17 mouse cellular contexts compared by ENCODE assay signal in the genomic region with DNA sequence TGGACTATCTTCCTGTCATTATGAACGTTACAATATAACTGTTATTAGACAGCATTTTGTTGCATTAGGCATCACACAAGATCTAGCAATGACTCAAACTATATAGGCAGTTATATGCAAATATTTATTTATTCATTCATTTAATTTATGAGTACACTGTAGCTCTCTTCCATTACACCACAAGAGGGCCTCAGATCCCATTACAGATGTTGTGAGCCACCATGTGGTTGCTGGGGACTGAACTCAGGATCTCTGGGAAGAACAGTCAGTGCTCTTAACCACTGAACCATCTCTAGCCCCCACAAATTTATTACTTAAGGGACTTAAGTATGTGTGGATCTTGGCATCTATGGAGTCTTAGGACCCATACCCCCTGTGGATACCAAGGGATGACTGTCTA. TPM values are rescaled to one million over a fixed set of nuclear protein-coding genes. Genes with fewer than 3 reads are reported as not detected.
DNase-seq lines count a peak whose midpoint lies in the region; ATAC-seq and TF ChIP-seq lines count a peak whose summit lies in the region.
"Had no signal": no experiment of that assay in that cellular context is flagged by ENCODE, and none has a peak within 500 bp of the region (broad histone marks: within the 10 kb centered on the region; RNA-seq: fewer than 3 reads in every experiment).

No protein-coding gene starts in this region.

- H3K9me3 ChIP-seq in heart, postnatal 0 days (replicated peaks; ENCODE audit: control insufficient read depth, low read length): no peaks in the 10 kb centered on the region
- no peaks in the 10 kb centered on the region for H3K9me3 ChIP-seq in liver, postnatal 0 days (ENCODE audit: low read length)
- H3K9me3 ChIP-seq in liver, embryonic 11.5 days (ENCODE audit: control insufficient read depth, low read length): no peaks in the 10 kb centered on the region
- no peaks in the 10 kb centered on the region for H3K9me3 ChIP-seq in CH12.LX (replicated peaks; ENCODE audit: low read length)
- H3K9me3 ChIP-seq in embryonic facial prominence, embryonic 10.5 days: no peaks in the 10 kb centered on the region
- H3K9me3 ChIP-seq: forebrain, embryonic 15.5 days; liver, embryonic 15.5 days had no signal

- no peaks in the 10 kb centered on the region for H3K4me1 ChIP-seq in heart, postnatal 0 days (ENCODE audit: control insufficient read depth, insufficient read depth)
- H3K4me1 ChIP-seq in liver, postnatal 0 days (ENCODE audit: insufficient read depth): no peaks in the 10 kb centered on the region
- H3K4me1 ChIP-seq in liver, embryonic 11.5 days (replicated peaks; ENCODE audit: control insufficient read depth, insufficient read depth, low read length): no peaks in the 10 kb centered on the region
- no peaks in the 10 kb centered on the region for H3K4me1 ChIP-seq in CH12.LX (ENCODE audit: control insufficient read depth in 1 of 2, insufficient read depth in 2 of 2)
- H3K4me1 ChIP-seq in cortical plate, adult 2 months (ENCODE audit: control insufficient read depth, insufficient read depth, low read length): no peaks in the 10 kb centered on the region
- H3K4me1 ChIP-seq in embryonic facial prominence, embryonic 10.5 days: 0 out of 2 replicates have a peak, but pooled peaks cover 11% of the 10 kb centered on the region
- H3K4me1 ChIP-seq: forebrain, embryonic 15.5 days; liver, embryonic 15.5 days had no signal

- peak; percentile 45 for TF ChIP-seq RAD21 in CH12.LX (IDR thresholded peaks at IDR 0.05; ENCODE audit: low read depth, low read length)

- H3K36me3 ChIP-seq in heart, postnatal 0 days (replicated peaks; ENCODE audit: control insufficient read depth, insufficient read depth, low read length): peaks cover 30% of the 10 kb centered on the region
- peaks cover 15% of the 10 kb centered on the region; the same call in 1 of the 2 replicates for H3K36me3 ChIP-seq in liver, postnatal 0 days (replicated peaks; ENCODE audit: insufficient read depth, low read length)
- H3K36me3 ChIP-seq in liver, embryonic 11.5 days (ENCODE audit: control insufficient read depth, insufficient read depth, low read length): no peaks in the 10 kb centered on the region
- H3K36me3 ChIP-seq in CH12.LX (replicated peaks in 1 of 2; ENCODE audit: control insufficient read depth in 1 of 2, insufficient read depth in 1 of 2, low read length in 1 of 2): peaks cover 0 to 10% of the 10 kb centered on the region in 2 experiments
- peaks cover 22% of the 10 kb centered on the region for H3K36me3 ChIP-seq in embryonic facial prominence, embryonic 10.5 days (replicated peaks)
- H3K36me3 ChIP-seq: forebrain, embryonic 15.5 days had no signal

- no peak overlapping the region for H3K9ac ChIP-seq in heart, postnatal 0 days (replicated peaks; ENCODE audit: low read depth, low read length)
- no peak overlapping the region for H3K9ac ChIP-seq in liver, postnatal 0 days (replicated peaks)
- H3K9ac ChIP-seq in liver, embryonic 11.5 days (ENCODE audit: low read depth, low read length): no peak overlapping the region
- no peak overlapping the region for H3K9ac ChIP-seq in CH12.LX (ENCODE audit: insufficient read depth, low read depth)
- H3K9ac ChIP-seq: forebrain, embryonic 15.5 days; hindbrain, embryonic 14.5 days; liver, embryonic 15.5 days had no signal

- TF ChIP-seq CTCF in heart, postnatal 0 days (IDR thresholded peaks at IDR 0.05; ENCODE audit: low read depth): peak; percentile 22; the same call in 1 of the 2 replicates
- peak; percentile 48 for TF ChIP-seq CTCF in liver, postnatal 0 days (IDR thresholded peaks at IDR 0.05; ENCODE audit: low read depth)
- peak in 1 of 2 experiments; percentile 59; a peak in 2 of 4 replicates for TF ChIP-seq CTCF in CH12.LX (conservative IDR thresholded peaks at IDR 0.05 in 1 of 2, IDR thresholded peaks at IDR 0.05 in 1 of 2; ENCODE audit: low read depth in 2 of 2, low read length in 2 of 2)
- peak; percentile 15; the same call in 1 of the 2 replicates for TF ChIP-seq CTCF in cortical plate, adult 2 months (IDR thresholded peaks at IDR 0.05; ENCODE audit: extremely low read depth, insufficient read depth, low read length)

- 93% methylated on average over 1 of the region's 1 CpGs for WGBS in heart, postnatal 0 days
- 79% methylated on average over 1 of the region's 1 CpGs for WGBS in liver, postnatal 0 days (ENCODE audit: insufficient replicate concordance)
- 85% methylated on average over 1 of the region's 1 CpGs for WGBS in liver, embryonic 11.5 days
- WGBS in embryonic facial prominence, embryonic 10.5 days: 92% methylated on average over 1 of the region's 1 CpGs

- dilution Hi-C loops in CH12.LX (cut with MboI; ENCODE audit: extremely low pct_ligation_motif_present, extremely low pct_unique_long_range_greater_than_20kb, low sequenced_read_pairs): no loop called here

- in situ Hi-C loops in CH12.LX (cut with MboI; ENCODE audit: low pct_ligation_motif_present, low pct_unique_long_range_greater_than_20kb, low sequenced_read_pairs): loop anchor here (25.0 kb wide), 1 partner anchor 714 kb away; no protein-coding TSS in a partner anchor

- no peak overlapping the region for H3K4me2 ChIP-seq in heart, postnatal 0 days (ENCODE audit: low read depth, low read length)
- H3K4me2 ChIP-seq in liver, postnatal 0 days (ENCODE audit: low read depth, low read length): no peak overlapping the region
- no peak overlapping the region for H3K4me2 ChIP-seq in liver, embryonic 11.5 days
- no peak overlapping the region for H3K4me2 ChIP-seq in CH12.LX (ENCODE audit: insufficient read depth, low read depth, poor library complexity, severe bottlenecking)
- H3K4me2 ChIP-seq: forebrain, embryonic 15.5 days; hindbrain, embryonic 14.5 days; liver, embryonic 15.5 days had no signal

- H3K27ac ChIP-seq in heart, postnatal 0 days (ENCODE audit: low read depth): no peak overlapping the region
- no peak overlapping the region for H3K27ac ChIP-seq in liver, postnatal 0 days (ENCODE audit: low read depth)
- H3K27ac ChIP-seq in liver, embryonic 11.5 days (ENCODE audit: low read depth, low read length): no peak overlapping the region
- no peak overlapping the region for H3K27ac ChIP-seq in CH12.LX (ENCODE audit: insufficient read depth, low read depth)
- H3K27ac ChIP-seq in cortical plate, adult 2 months (ENCODE audit: insufficient read depth, low read length): no peak overlapping the region
- no peak overlapping the region for H3K27ac ChIP-seq in embryonic facial prominence, embryonic 10.5 days (replicated peaks)
- H3K27ac ChIP-seq: forebrain, embryonic 15.5 days; hindbrain, embryonic 14.5 days; liver, embryonic 15.5 days had no signal

- H3K4me3 ChIP-seq in heart, postnatal 0 days (ENCODE audit: low read depth, low read length): no peak overlapping the region
- no peak overlapping the region for H3K4me3 ChIP-seq in liver, postnatal 0 days (ENCODE audit: low read depth, low read length)
- no peak overlapping the region for H3K4me3 ChIP-seq in liver, embryonic 11.5 days (ENCODE audit: low read depth, low read length)
- no peak overlapping the region for H3K4me3 ChIP-seq in CH12.LX (replicated peaks in 1 of 3; ENCODE audit: low read depth in 2 of 3, low read length in 2 of 3, poor library complexity in 1 of 3)
- H3K4me3 ChIP-seq in cortical plate, adult 2 months (ENCODE audit: insufficient read depth, low read length): no peak overlapping the region
- no peak overlapping the region for H3K4me3 ChIP-seq in embryonic facial prominence, embryonic 10.5 days
- H3K4me3 ChIP-seq: forebrain, embryonic 15.5 days; liver, embryonic 15.5 days had no signal

- no peak for ATAC-seq in heart, postnatal 0 days (ENCODE audit: insufficient read depth, low read depth)
- ATAC-seq in liver, postnatal 0 days: no peak
- no peak for ATAC-seq in liver, embryonic 11.5 days (replicated peaks; ENCODE audit: low FRiP score)
- ATAC-seq: forebrain, embryonic 15.5 days had no signal

- no peaks in the 10 kb centered on the region for H3K27me3 ChIP-seq in heart, postnatal 0 days (ENCODE audit: control insufficient read depth, insufficient read depth, low read length)
- no peaks in the 10 kb centered on the region for H3K27me3 ChIP-seq in liver, postnatal 0 days (ENCODE audit: insufficient read depth, low read length)
- no peaks in the 10 kb centered on the region for H3K27me3 ChIP-seq in liver, embryonic 11.5 days (replicated peaks; ENCODE audit: control insufficient read depth, insufficient read depth, low read length)
- no peaks in the 10 kb centered on the region for H3K27me3 ChIP-seq in CH12.LX (replicated peaks)
- no peaks in the 10 kb centered on the region for H3K27me3 ChIP-seq in embryonic facial prominence, embryonic 10.5 days (replicated peaks; ENCODE audit: low read depth, poor library complexity, severe bottlenecking)
- H3K27me3 ChIP-seq: forebrain, embryonic 15.5 days; liver, embryonic 15.5 days had no signal

- DNase-seq in heart, postnatal 0 days (ENCODE audit: low spot score): no peak
- no peak for DNase-seq in heart, adult 8-10 months (ENCODE audit: low spot score)
- DNase-seq in liver, postnatal 0 days: no peak
- no peak for DNase-seq in liver, embryonic 11.5 days (ENCODE audit: low spot score)
- no peak for DNase-seq in CH12.LX (ENCODE audit: extremely low read depth)
- no peak for DNase-seq in embryonic facial prominence, embryonic 10.5 days (ENCODE audit: low spot score)
- DNase-seq in adrenal gland, postnatal 10 days: no peak
- DNase-seq: adrenal gland, adult 8-10 months; gastrocnemius, postnatal 14 days; kidney, postnatal 36 days; midbrain, embryonic 14.5 days; spleen, adult 18-20 months had no signal

- H3K79me2 ChIP-seq in CH12.LX (replicated peaks; ENCODE audit: control insufficient read depth, extremely low read depth, insufficient read depth, poor library complexity, severe bottlenecking): no peaks in the 10 kb centered on the region

- no peak for TF ChIP-seq POLR2A in CH12.LX (IDR thresholded peaks at IDR 0.05; ENCODE audit: low read depth, low read length)
- TF ChIP-seq POLR2A in cortical plate, adult 2 months (IDR thresholded peaks at IDR 0.05; ENCODE audit: extremely low read depth, insufficient read depth, low read length): no peak

- no peak for TF ChIP-seq EP300 in heart, postnatal 0 days (IDR thresholded peaks at IDR 0.05; ENCODE audit: low read depth)
- no peak for TF ChIP-seq EP300 in liver, postnatal 0 days (IDR thresholded peaks at IDR 0.05; ENCODE audit: low read depth)
- no peak for TF ChIP-seq EP300 in CH12.LX (IDR thresholded peaks at IDR 0.05; ENCODE audit: low read length)

RNA-seq across cellular contexts. Expression of gene Itgb6, which starts 26.1 kb away (rescaled TPM):
- total RNA-seq in heart, postnatal 0 days (2014; rRNA removed; ENCODE audit: low replicate concordance): 1.7 and 2.4 TPM in 2 replicates
- polyA plus RNA-seq in heart, postnatal 0 days (2015; fragmentation: Nextera tagmentation; extraction: Ambion mirVana): 0.51 and 0.71 TPM in 2 replicates
- total RNA-seq in heart, adult 8-10 months (2022): 10 to 100 TPM; 20.2 to 32.3 (median 24.9) TPM
- polyA plus RNA-seq in liver, postnatal 0 days (2015; fragmentation: Nextera tagmentation; extraction: Ambion mirVana): 0.06 and 0.07 TPM in 2 replicates
- polyA plus RNA-seq in liver, embryonic 11.5 days (2014; fragmentation: Nextera tagmentation; extraction: Ambion mirVana): 0.23 and 0.34 TPM in 2 replicates
- not detected in 2 replicates for total RNA-seq in CH12.LX (2012; rRNA removed)
- total RNA-seq in CH12.LX (2014; rRNA removed): not detected in 2 replicates
- polyA plus RNA-seq in CH12.LX (2012; ENCODE audit: insufficient read length, low read depth): not detected in 2 replicates
- polyA plus RNA-seq in cortical plate, adult 2 months (2012; rRNA removed): 0.02 TPM in 1 of 2 replicates, not detected in the other
- 0.67 and 1.4 TPM in 2 replicates for polyA plus RNA-seq in embryonic facial prominence, embryonic 10.5 days (2016; fragmentation: Nextera tagmentation; extraction: Ambion mirVana)
- total RNA-seq in adrenal gland, postnatal 10 days (2021): 1 to 10 TPM in 1 of 2 experiments, under 1 TPM in 1; 0.81 to 6.0 TPM
- total RNA-seq: adrenal gland, adult 8-10 months had no signal
- polyA plus RNA-seq: forebrain, embryonic 15.5 days; hindbrain, embryonic 14.5 days; midbrain, embryonic 14.5 days; testis, adult 2 months had no signal
